27 mouse cellular contexts compared by ENCODE assay signal in the genomic region with DNA sequence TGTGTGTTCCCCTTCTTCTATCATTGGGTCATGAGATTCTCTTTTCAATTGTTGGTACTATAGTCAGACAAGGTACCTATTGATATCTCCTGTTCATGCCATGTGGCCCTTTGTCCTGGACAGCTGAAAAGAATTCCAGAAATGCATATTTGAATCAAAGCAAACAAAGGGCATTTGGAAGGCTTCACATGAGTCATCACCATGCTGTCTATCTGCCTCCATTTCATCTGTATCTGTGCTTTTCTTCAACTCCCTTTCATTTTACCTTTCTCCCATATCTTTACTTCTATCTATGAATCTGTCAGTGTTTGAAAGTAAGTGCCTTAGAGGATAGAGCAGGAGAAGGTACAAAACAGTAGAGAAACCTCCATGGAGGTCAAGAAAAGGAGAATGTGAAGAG.
"Had no signal": no experiment of that assay in that cellular context is flagged by ENCODE, and none has a peak within 500 bp of the region (broad histone marks: within the 10 kb centered on the region; RNA-seq: fewer than 3 reads in every experiment).

No protein-coding gene starts in this region.

- H3K9me3 ChIP-seq: heart, embryonic 13.5 days; heart, embryonic 15.5 days; intestine, embryonic 15.5 days; limb, embryonic 10.5 days; limb, embryonic 12.5 days; liver, embryonic 13.5 days; liver, embryonic 15.5 days had no signal

- DNase-seq: gastrocnemius, postnatal 14 days; gastrocnemius, postnatal 36 days; heart, adult 11 months; heart, adult 2 months; heart, postnatal 14 days; heart, postnatal 36 days; kidney, adult 18-20 months; kidney, adult 8-10 months; kidney, postnatal 10 days; kidney, postnatal 25 days; kidney, postnatal 4 days; liver; liver, embryonic 13.5 days had no signal

- H3K27ac ChIP-seq: heart, adult 2 months; heart, embryonic 13.5 days; heart, embryonic 15.5 days; hindbrain, embryonic 14.5 days; intestine, embryonic 15.5 days; layer of hippocampus, adult 2 months; left cerebral cortex, adult 2 months; limb, embryonic 10.5 days; limb, embryonic 12.5 days; liver, embryonic 13.5 days; liver, embryonic 15.5 days had no signal

- H3K27me3 ChIP-seq: heart, embryonic 13.5 days; heart, embryonic 15.5 days; intestine, embryonic 15.5 days; limb, embryonic 12.5 days; liver, embryonic 13.5 days; liver, embryonic 15.5 days had no signal

- H3K4me2 ChIP-seq: heart, embryonic 11.5 days; heart, embryonic 13.5 days; heart, embryonic 15.5 days; hindbrain, embryonic 14.5 days; intestine, embryonic 15.5 days; limb, embryonic 12.5 days; liver, embryonic 11.5 days; liver, embryonic 13.5 days; liver, embryonic 15.5 days had no signal

- H3K4me1 ChIP-seq: heart, embryonic 13.5 days; heart, embryonic 15.5 days; intestine, embryonic 15.5 days; limb, embryonic 10.5 days; limb, embryonic 12.5 days; liver, embryonic 13.5 days; liver, embryonic 15.5 days had no signal

- H3K9ac ChIP-seq: heart, embryonic 13.5 days; heart, embryonic 15.5 days; hindbrain, embryonic 14.5 days; intestine, embryonic 15.5 days; limb, embryonic 12.5 days; liver, embryonic 13.5 days; liver, embryonic 15.5 days had no signal

- ATAC-seq: hindbrain, embryonic 16.5 days; inflammation-experienced regulatory T-cells, adult 6 months; intestine, embryonic 15.5 days; intestine, postnatal 0 days had no signal

- H3K4me3 ChIP-seq: heart, adult 2 months; heart, embryonic 13.5 days; heart, embryonic 15.5 days; intestine, embryonic 15.5 days; layer of hippocampus, adult 2 months; left cerebral cortex, adult 2 months; limb, embryonic 10.5 days; limb, embryonic 12.5 days; liver, embryonic 13.5 days; liver, embryonic 15.5 days had no signal

- H3K36me3 ChIP-seq: heart, embryonic 13.5 days; heart, embryonic 15.5 days; intestine, embryonic 15.5 days; limb, embryonic 10.5 days; limb, embryonic 12.5 days; liver, embryonic 13.5 days; liver, embryonic 15.5 days had no signal
